Mouse (Mus musculus) testis, adult 2 months (tissue): ENCODE data around the gene Cd69.

Experiments
- CTCF ChIP-seq: fragments of 200-500 bp; IDR thresholded peaks from 2 replicates; pipeline ENCODE4 v1.5.1; 2012; ENCODE audit warnings: low read depth, mild to moderate bottlenecking, inconsistent platforms, low read length, moderate library complexity; ENCODE audit not compliant: control insufficient read depth, insufficient read depth, insufficient replicate concordance
- POLR2A ChIP-seq: fragments of 200-500 bp; IDR thresholded peaks from 2 replicates; pipeline ENCODE4 v1.6.1; 2012; ENCODE audit warnings: low read depth, mild to moderate bottlenecking, inconsistent platforms, low read length, moderate library complexity; ENCODE audit not compliant: control insufficient read depth

DNA sequence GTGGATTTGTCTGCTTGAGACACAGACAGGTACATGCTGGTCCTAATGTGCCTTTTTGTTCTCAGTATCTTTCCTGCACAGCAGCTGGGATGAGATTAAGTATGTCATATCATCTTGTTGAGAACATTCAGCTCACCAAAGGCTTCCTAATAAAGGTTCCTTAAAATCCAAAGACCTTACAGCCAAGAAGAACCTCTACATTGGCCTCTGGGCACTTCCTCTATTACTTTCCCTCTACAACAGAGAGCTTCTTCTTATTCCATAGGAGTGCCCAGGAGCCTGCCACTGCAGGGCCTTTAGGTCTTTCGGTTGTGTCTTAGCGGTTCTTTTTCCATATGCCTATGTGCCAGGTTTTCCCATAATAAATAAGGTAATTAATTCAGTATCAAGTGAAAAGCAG, 1.2 kb upstream of the Cd69 start:
- TF ChIP-seq CTCF (no peak), POLR2A (no peak)
